Mouse (Mus musculus): Measurements from ENCODE around the gene Eif3j1. TPM values are rescaled to one million over a fixed set of nuclear protein-coding genes. Genes with fewer than 3 reads are reported as not detected.
"Not testable (repeated sequence)": the region's sequence is repeated elsewhere in the genome, so short reads cannot be mapped to it uniquely, and the experiment has no call there.

Gene Eif3j1
- 81.2 and 82.8 TPM in 2 replicates for polyA plus RNA-seq (2012; ENCODE audit: insufficient read depth, low replicate concordance)

DNA sequence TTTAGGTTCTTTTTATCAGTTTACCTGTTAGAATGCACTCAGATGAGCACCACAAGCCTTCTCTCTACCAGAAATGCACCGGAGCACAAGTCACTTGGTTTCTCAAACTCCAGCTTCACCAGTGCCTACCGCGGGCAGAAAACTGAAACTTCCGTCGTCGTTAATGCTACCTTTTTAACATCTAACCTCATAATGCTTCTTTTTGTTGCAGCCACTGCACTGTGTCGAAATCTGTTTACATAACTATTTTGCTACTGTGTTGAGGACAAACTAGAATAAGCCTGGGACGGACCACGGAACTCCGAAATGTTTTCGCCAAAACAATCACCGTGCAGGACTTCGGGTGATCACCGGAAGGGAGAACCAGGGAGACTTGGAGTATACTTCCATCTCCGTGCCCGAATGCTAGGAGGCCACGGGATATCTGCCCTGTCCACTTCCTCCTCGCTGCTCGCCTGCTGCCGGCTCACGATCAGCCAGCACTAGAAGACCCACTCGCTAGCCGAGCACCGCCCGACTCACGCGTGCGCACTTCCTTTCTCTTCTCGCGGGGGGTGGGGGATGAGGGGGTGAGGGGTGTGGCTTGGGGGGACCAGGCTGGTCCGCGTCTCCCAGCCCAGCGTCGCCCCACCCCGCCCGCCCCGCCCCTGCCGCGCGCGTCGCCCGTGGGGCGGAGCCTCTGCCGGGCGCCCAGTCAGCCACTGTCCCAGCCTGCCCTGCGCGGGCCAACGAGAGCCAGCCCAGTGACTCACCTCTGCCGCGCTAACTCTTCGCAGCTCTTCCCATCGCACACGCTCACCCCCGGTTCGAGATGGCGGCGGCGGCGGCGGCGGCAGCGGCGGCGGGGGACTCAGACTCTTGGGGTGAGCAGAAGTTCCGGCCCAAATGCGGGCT, at the start of gene Eif3j1:
Gene Eif3j1 (plus strand): TSS at position 685 of the 894 bp plus-strand sequence.
- Histone ChIP-seq H3K4me1 (peaks cover 35% of the 10 kb centered on the region), H3K36me3 (replicated peaks; ENCODE audit: low read length) (peaks cover 16% of the 10 kb centered on the region), H3K4me3 (replicated peaks) (peak within 1 kb of the TSS; percentile 97), H3K27me3 (replicated peaks) (no peaks in the 10 kb centered on the region), H3K9me3 (no peaks in the 10 kb centered on the region)
- no peak for TF ChIP-seq GATA1 (IDR thresholded peaks at IDR 0.05; ENCODE audit: borderline replicate concordance, low read length)
- TF ChIP-seq FLI1 (IDR thresholded peaks at IDR 0.05; ENCODE audit: low read length): no peak

DNA sequence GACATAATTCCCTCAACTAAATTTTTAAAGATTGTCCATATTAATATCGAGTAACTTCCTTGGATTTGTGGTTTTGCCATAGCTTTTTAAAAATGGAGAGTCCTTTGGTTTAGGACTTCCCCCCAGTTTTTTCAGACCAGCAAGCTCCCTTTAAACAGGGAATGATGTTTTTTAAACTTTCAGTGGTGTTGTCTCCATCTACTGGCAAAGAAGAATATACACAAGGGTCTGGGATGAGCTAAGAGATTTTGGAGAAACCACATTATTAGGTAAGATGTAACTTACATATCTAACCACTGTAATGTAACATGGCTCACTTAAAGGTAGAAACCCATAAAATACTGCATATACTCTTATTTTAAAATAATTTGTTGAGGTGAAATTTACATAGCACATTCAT, 32.6 kb upstream of the Eif3j1 start:
- no peak for TF ChIP-seq FLI1 (IDR thresholded peaks at IDR 0.05; ENCODE audit: low read length)
- no peak for TF ChIP-seq GATA1 (IDR thresholded peaks at IDR 0.05; ENCODE audit: borderline replicate concordance, low read length)
- no peaks in the 10 kb centered on the region for H3K27me3 ChIP-seq (replicated peaks)
- H3K9me3 ChIP-seq: no peaks in the 10 kb centered on the region
- peaks cover 59% of the 10 kb centered on the region for H3K36me3 ChIP-seq (replicated peaks; ENCODE audit: low read length)
- H3K4me3 ChIP-seq (replicated peaks): no peak overlapping the region
- H3K4me1 ChIP-seq: no peaks in the 10 kb centered on the region

DNA sequence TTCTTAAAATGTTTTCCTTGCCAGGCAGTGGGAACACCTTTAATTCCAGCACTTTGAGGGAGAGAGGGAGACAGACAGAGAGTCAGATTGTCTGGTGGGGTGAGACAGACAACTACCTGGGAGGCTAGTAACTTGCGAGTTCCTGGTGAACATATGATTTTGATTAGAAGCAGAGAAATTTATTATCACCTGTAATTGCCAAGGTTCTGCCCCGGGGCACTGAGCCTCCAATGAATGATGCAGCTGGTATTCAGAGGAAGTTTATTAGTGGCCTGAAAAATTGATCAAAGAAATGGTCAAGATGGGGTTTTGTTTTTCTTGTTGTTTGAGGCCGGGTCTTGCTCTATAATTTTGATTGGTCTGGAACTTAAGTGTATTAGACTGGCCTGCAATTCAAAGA, 19.5 kb upstream of the Eif3j1 start:
- peaks cover 7% of the 10 kb centered on the region for H3K4me1 ChIP-seq

DNA sequence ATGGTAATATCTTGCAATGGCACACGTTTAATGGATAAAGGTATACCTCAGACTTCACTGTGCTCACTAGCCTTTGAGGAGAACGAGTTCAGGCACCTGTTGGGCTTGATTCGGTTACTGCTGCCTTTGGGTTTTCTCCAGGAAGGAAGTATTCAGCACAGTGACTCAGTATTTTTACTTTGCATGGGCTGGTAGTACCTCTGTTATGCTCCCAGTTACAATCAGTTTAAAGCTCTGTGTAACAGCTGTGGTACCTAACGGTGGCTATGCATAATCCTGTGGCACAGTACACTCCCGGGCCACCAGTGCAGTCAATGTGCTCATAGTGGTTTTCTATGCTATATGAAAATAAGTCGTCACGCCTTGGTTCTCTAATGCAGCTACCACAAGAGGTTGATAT, 16.9 kb upstream of the Eif3j1 start:
- no peaks in the 10 kb centered on the region for H3K27me3 ChIP-seq (replicated peaks)
- peaks cover 48% of the 10 kb centered on the region for H3K36me3 ChIP-seq (replicated peaks; ENCODE audit: low read length)
- TF ChIP-seq GATA1 (IDR thresholded peaks at IDR 0.05; ENCODE audit: borderline replicate concordance, low read length): no peak
- no peak for TF ChIP-seq FLI1 (IDR thresholded peaks at IDR 0.05; ENCODE audit: low read length)
- no peaks in the 10 kb centered on the region for H3K9me3 ChIP-seq
- H3K4me1 ChIP-seq: peaks cover 10% of the 10 kb centered on the region
- H3K4me3 ChIP-seq (replicated peaks): no peak overlapping the region

More for the DNA sequence above, 19.5 kb upstream of the Eif3j1 start:
- Histone ChIP-seq H3K4me3 (replicated peaks) (no peak overlapping the region), H3K36me3 (replicated peaks; ENCODE audit: low read length) (peaks cover 51% of the 10 kb centered on the region), H3K9me3 (no peaks in the 10 kb centered on the region), H3K27me3 (replicated peaks) (no peaks in the 10 kb centered on the region)
- TF ChIP-seq FLI1 (IDR thresholded peaks at IDR 0.05; ENCODE audit: low read length) (no peak), GATA1 (IDR thresholded peaks at IDR 0.05; ENCODE audit: borderline replicate concordance, low read length) (no peak)

DNA sequence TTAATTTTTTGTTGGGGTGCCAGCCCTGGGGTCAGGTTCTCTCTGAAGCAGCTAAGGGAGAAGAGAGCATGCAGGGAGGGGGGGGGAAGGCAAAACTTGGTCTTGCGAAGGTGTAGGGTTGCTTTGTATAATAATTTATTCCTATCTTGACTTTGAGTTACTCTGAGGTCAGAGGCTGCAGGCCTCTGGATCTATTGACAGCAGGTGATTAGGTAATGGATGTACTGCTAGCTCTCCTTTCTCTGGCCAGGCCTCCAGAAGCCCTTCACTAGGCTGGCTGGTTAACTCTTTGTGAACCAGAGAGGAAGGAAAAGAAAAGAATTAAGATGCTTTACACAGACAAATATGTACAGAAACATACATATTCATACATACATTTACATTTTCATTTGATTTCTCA, 9.6 kb upstream of the Eif3j1 start:
- Histone ChIP-seq H3K36me3 (replicated peaks; ENCODE audit: low read length) (peaks cover 24% of the 10 kb centered on the region), H3K27me3 (replicated peaks) (no peaks in the 10 kb centered on the region), H3K9me3 (no peaks in the 10 kb centered on the region), H3K4me3 (replicated peaks) (no peak overlapping the region), H3K4me1 (peaks cover 6% of the 10 kb centered on the region; the same call in 1 of the 2 replicates)
- TF ChIP-seq GATA1 (IDR thresholded peaks at IDR 0.05; ENCODE audit: borderline replicate concordance, low read length) (no peak), FLI1 (IDR thresholded peaks at IDR 0.05; ENCODE audit: low read length) (no peak)

DNA sequence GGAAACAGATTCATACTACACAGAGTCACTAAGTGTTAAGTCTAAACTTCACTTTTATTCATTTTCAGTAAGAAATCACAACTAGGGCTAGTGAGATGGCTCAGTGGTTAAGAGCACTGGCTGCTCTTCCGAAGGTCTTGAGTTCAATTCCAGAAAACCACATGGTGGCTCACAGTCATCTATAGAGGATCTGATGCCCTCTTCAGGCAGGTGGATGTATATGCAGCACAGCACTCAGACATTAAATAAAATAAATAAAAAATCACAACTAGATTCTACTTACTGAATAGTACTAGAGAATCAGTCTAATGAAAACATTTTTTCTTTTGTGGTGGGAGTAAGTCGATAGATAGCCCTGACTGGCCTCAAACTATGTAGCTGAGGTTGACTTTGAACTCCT, 6.1 kb upstream of the Eif3j1 start:
- H3K36me3 ChIP-seq (replicated peaks; ENCODE audit: low read length): peaks cover under 1% of the 10 kb centered on the region
- no peaks in the 10 kb centered on the region for H3K27me3 ChIP-seq (replicated peaks)
- H3K4me1 ChIP-seq: peaks cover 19% of the 10 kb centered on the region
- no peaks in the 10 kb centered on the region for H3K9me3 ChIP-seq
- H3K4me3 ChIP-seq (replicated peaks): no peak overlapping the region
- TF ChIP-seq GATA1 (IDR thresholded peaks at IDR 0.05; ENCODE audit: borderline replicate concordance, low read length): no peak
- no peak for TF ChIP-seq FLI1 (IDR thresholded peaks at IDR 0.05; ENCODE audit: low read length)

DNA sequence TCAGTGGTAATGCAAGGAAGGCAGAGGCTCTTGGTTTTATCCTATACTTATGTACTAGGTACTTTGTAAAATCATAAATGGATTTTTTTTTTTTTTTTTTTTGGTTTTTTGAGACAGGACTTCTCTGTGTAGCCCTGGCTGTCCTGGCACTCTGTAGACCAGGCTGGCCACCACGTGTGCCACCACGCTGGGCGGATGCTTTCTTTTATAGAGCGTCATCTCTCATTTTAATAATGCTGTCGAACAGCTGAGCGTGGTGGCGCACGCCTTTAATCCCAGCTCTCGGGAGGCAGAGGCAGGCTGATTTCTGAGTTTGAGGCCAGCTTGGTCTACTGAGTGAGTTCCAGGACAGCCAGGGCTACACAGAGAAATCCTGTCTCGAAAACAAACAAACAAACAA, 1.3 kb upstream of the Eif3j1 start:
- Histone ChIP-seq H3K4me1 (peaks cover 28% of the 10 kb centered on the region), H3K4me3 (replicated peaks) (peak overlapping the region; percentile 64)
- H3K36me3 ChIP-seq (replicated peaks; ENCODE audit: low read length); H3K9me3 ChIP-seq; H3K27me3 ChIP-seq (replicated peaks): not testable (repeated sequence)

DNA sequence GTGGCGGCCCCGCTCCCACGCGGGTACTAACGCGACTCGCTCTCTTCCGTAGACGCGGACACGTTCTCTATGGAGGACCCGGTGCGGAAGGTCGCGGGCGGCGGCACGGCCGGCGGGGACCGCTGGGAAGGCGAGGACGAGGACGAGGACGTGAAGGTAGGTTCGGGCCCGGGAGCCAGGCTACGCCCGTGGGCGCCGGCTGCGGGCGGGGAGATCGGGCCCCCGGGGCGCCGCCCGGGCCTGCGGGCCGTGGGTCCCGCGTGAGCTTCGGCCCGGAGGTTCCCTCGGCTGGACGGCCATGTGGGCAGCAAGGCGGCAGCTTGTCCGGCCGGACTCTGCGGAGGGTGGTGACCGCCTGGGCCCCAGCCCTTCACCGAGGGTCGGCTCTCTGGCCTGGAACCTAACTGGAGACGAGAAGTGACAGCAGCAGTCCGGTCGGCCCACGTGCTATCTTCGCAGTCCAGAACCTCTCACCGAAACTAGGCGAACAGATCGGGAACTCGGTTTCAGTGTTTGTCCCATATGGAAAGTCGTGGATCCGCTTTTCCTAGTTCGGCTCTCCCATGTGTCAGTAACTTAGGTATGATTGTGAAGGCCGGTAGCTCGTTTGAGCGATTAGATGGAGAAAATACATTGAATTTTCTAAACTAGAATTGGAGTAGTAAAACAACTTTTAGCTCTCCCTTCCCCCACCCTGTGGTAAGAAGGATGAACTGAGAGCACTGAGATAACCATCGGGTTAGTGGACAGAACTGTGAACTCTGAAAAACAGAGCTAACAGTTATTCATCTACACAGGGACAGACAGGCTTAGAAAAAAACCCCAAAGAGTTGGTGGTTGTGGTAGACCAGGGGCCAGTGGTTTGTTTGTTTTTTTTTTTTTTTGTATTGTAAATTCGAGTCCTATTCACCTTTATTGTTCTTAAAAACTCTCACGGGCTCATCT, 682 bp downstream of the Eif3j1 start:
- no peak for TF ChIP-seq GATA1 (IDR thresholded peaks at IDR 0.05; ENCODE audit: borderline replicate concordance, low read length)
- TF ChIP-seq FLI1 (IDR thresholded peaks at IDR 0.05; ENCODE audit: low read length): no peak
- Histone ChIP-seq H3K9me3 (no peaks in the 10 kb centered on the region), H3K4me3 (replicated peaks) (peak overlapping the region; percentile 94), H3K4me1 (peaks cover 38% of the 10 kb centered on the region), H3K27me3 (replicated peaks) (no peaks in the 10 kb centered on the region), H3K36me3 (replicated peaks; ENCODE audit: low read length) (peaks cover 23% of the 10 kb centered on the region)

DNA sequence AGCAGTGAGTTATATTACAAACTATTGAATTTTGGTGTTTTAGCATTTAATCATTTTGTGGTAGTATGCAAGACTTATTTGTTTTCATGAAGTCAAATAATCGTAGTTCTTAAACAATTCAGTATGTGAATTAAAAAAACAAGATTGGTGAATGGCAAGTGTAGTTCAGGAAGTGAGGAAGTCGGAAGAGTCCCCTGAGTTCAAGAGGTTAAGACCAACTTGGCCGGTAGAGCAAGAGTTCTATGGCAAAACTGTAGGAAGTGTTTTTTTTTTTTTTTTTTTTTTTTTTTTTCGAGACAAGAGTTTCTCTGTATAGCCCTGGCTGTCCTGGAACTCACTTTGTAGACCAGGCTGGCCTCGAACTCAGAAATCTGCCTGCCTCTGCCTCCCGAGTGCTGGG, 3.6 kb downstream of the Eif3j1 start:
- TF ChIP-seq FLI1 (IDR thresholded peaks at IDR 0.05; ENCODE audit: low read length) (no peak), GATA1 (IDR thresholded peaks at IDR 0.05; ENCODE audit: borderline replicate concordance, low read length) (no peak)
- Histone ChIP-seq H3K9me3 (no peaks in the 10 kb centered on the region), H3K4me3 (replicated peaks) (no peak overlapping the region), H3K36me3 (replicated peaks; ENCODE audit: low read length) (peaks cover 46% of the 10 kb centered on the region), H3K4me1 (peaks cover 45% of the 10 kb centered on the region), H3K27me3 (replicated peaks) (no peaks in the 10 kb centered on the region)

Measured in megakaryocyte, embryonic 14.5 days (primary cell).